Mouse (Mus musculus) testis, postnatal 14 days (tissue): ENCODE results near the gene Ang6.
"Not testable (repeated sequence)": the region's sequence is repeated elsewhere in the genome, so short reads cannot be mapped to it uniquely, and the experiment has no call there.

Source experiments
- DNase-seq: peaks from one replicate; pipeline ENCODE4 v3.0.0; 2021; ENCODE audit warnings: low spot score

Ang6 gene

DNA sequence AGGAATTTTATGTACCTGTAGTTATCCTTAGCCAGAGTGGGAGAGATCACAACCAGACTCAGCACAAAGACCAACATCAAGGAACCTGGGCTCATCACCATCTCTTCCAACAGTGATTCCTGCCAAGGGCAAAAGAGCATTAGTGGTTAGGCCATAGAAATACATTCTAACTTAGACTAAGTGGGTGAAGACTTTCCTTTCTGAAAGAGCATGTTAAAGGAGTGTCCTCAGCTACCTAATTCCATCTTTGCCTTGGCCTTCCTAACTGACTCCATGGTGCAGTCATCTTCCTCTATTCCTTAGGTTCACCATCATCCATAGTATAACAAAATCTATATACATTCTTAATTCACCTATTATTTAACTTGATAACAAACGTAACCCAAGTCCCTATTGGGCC is at the start of gene Ang6:
TSS of gene Ang6 (minus strand) at position 101 of the 400 bp plus-strand sequence.
- no peak for DNase-seq

DNA sequence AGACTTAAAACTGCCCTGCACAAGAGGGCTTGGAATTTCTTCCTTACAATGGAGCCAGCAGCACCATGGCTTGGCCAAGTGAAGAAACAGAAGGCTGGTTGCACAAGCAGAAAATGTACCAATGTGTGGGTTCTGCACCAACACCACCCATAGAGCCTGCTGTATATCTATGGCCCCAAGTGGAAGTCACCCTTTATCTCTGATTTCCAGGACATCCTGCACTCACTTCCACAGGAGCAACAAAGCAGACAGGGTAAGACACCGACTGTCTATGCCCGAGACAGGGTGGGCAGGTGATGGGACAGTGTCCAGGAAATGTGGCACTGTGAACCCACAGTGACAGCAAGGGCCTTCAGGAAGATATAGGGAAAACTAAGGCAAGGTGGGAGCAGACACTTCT is 44.5 kb upstream of the Ang6 start:
- not testable (repeated sequence) for DNase-seq

DNA sequence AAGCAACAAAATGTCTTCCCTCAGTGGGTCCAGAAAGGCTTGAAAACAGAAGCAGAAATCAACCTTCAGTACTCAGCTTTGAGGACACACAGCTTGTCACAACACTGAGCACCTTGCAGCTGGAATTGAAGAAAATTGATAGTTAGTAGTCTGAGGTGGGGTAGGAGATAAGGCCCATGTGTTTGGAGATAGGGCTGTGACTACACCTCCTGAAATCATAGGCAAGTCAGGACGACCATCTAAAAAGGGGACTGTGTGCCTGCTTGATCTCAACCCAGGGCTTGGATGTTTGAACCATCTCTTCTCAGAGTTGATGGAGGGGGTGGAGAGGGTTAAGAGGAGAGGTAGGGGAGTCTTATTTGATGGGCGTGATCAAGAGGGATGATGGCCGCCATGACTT is 29.8 kb upstream of the Ang6 start:
- not testable (repeated sequence) for DNase-seq

GRCm38 (mm10) chr14:44009686-44010085 is 7.6 kb upstream of the Ang6 start:
- not testable (repeated sequence) for DNase-seq

GRCm38 (mm10) chr14:44008021-44008420 is 6.0 kb upstream of the Ang6 start:
- not testable (repeated sequence) for DNase-seq

GRCm38 (mm10) chr14:44001600-44001999 is 469 bp downstream of the Ang6 start:
- DNase-seq, result no peak

- DNase-seq, result not testable (repeated sequence)
These were observed 3.5 kb downstream of the Ang6 start for GRCm38 (mm10) chr14:43998455-43999000.

GRCm38 (mm10) chr14:43987404-43987803 is 14.7 kb downstream of the Ang6 start:
- DNase-seq, result peak; percentile 56

GRCm38 (mm10) chr14:43986147-43986546 is 15.9 kb downstream of the Ang6 start:
- no peak for DNase-seq

DNA sequence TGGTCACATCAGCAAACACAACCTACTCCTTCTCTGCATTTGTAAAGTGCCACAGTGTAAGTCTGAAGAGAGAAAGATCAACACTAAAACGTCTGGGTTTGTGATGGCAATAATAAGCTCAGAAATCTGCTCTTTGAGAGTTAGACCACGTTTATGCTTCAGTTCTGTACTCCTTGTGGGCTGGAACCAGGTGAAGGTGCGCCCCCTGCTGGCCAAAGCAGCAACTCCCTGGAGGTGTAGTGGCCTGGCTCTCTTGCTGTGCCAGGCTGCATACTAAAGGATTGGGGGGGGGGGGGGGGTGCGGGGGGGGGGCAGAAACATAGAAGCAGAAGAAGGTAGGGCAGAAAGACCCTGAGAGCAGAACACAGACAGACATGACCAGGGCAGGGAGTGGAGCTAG is 18.2 kb downstream of the Ang6 start:
- peak; percentile 15 for DNase-seq

DNA sequence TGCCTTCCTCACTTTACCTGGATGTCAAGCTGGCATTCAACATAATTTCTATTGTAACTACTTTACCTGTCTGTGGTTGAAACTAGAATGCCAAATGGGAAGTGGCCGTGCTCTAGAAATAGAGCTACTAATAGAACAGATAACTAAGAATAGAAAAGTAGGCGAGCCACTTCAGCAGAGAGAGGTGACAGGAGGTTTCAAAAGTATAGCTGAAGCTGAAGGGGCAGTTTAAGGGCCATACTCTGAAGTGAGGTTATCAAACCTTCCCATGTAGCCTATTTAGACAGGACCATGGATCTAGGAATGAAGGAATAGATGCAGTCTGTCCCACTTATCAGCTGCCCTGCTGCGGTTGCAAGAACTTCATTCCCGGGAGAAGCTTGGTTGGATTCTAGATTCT is 18.6 kb downstream of the Ang6 start:
- DNase-seq, result no peak

DNA sequence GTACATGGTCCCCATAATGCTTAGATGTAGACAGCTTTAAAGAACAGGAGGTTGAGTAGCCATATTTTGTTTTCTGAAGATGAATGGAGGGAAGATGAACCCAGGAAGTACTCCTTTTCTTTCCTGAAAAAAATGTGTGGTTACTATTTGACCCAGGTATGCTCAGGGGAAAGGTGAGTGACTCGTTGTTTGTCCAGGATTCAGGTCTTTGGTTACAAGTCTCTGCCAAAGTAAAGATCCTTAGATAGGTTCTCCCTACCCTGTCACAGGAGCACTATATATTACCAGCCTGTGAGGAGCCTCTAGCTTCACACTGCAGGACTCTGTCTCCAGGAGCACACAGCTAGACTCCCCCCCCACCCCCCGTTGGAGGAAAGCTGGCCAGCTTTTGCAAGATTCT is 45.3 kb downstream of the Ang6 start, which contains the start of gene Ang5:
TSS of gene Ang5 (plus strand) at position 301 of the 400 bp plus-strand sequence.
- not testable (repeated sequence) for DNase-seq

- not testable (repeated sequence) for DNase-seq
These were observed 47.0 kb downstream of the Ang6 start for GRCm38 (mm10) chr14:43955074-43955473.

GRCm38 (mm10) chr14:43953382-43953781 is 48.7 kb downstream of the Ang6 start:
- DNase-seq, result not testable (repeated sequence)
